Mouse (Mus musculus) MEL-GATA-1-ER (cell line): ENCODE measurements around the gene Magea4.

Experiments used
- DNase-seq: peaks from one replicate; pipeline ENCODE4 v3.0.0-alpha.2; 2012; ENCODE audit warnings: low read depth; ENCODE audit errors: extremely low read depth

Magea4 gene

DNA sequence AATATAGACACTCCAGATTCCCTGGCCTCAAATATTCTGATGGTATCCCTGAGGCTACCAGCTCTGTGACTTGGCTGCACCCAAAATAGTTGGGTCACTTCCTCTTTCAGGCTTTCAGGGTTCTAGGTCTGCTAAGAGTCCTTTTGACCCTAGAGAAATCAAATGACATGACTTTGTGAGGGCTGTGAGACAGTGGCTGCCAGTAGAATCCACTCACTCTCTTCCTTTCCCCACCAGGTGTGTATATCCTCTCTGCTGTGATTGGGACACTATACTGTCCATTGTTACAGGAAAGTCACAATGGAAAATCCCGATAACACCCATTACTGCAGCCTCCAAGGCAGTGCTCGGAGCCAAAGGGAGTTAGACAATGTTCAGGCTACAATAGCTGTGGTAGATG lies at the start of gene Magea4:
Gene Magea4 (plus strand): TSS at position 301 of the 400 bp plus-strand sequence.
- no peak for DNase-seq

GRCm38 (mm10) chrX:72202944-72203554 lies 18.8 kb upstream of the Magea4 start:
- no peak for DNase-seq

- no peak for DNase-seq
Measured at GRCm38 (mm10) chrX:72270637-72271036, 48.8 kb downstream of the Magea4 start.
